Mouse (Mus musculus): Measurements from ENCODE around the gene Rec8.
A peak's percentile ranks its signal among the peaks of the same experiment; 100 is the strongest.

Rec8 gene

GRCm38 (mm10) chr14:55641291-55641690, 23.5 kb downstream of the Rec8 start:
- no peak for DNase-seq (ENCODE audit: low read depth)

GRCm38 (mm10) chr14:55642679-55643059, 24.8 kb downstream of the Rec8 start:
- DNase-seq (ENCODE audit: low read depth), result no peak

- peak; percentile 69 for DNase-seq (ENCODE audit: low read depth)
These were observed 25.4 kb downstream of the Rec8 start, which contains the start of gene Tm9sf1 for GRCm38 (mm10) chr14:55643060-55643907. TSS of gene Tm9sf1 (minus strand) at chr14:55643806.

GRCm38 (mm10) chr14:55644261-55644888, 26.5 kb downstream of the Rec8 start:
- no peak for DNase-seq (ENCODE audit: low read depth)

GRCm38 (mm10) chr14:55649884-55650283, 32.0 kb downstream of the Rec8 start, which contains the start of gene Tssk4:
TSS of gene Tssk4 (plus strand) at chr14:55650184.
- no peak for DNase-seq (ENCODE audit: low read depth)

GRCm38 (mm10) chr14:55651528-55651927, 33.7 kb downstream of the Rec8 start:
- DNase-seq (ENCODE audit: low read depth), result no peak

- DNase-seq (ENCODE audit: low read depth), result no peak
These were observed 39.1 kb downstream of the Rec8 start for GRCm38 (mm10) chr14:55656935-55657334.

- DNase-seq (ENCODE audit: low read depth), result no peak
These were observed 40.2 kb downstream of the Rec8 start for GRCm38 (mm10) chr14:55658011-55658410.

GRCm38 (mm10) chr14:55659960-55660573, 42.2 kb downstream of the Rec8 start, which contains the start of gene Mdp1:
TSS of gene Mdp1 (minus strand) at chr14:55660508.
- peak; percentile 78 for DNase-seq (ENCODE audit: low read depth)

GRCm38 (mm10) chr14:55660636-55661035, 42.8 kb downstream of the Rec8 start:
- DNase-seq (ENCODE audit: low read depth), result no peak

- DNase-seq (ENCODE audit: low read depth), result peak; percentile 19
These were observed 53.6 kb downstream of the Rec8 start for GRCm38 (mm10) chr14:55671486-55671832.

GRCm38 (mm10) chr14:55671833-55672740, 54.2 kb downstream of the Rec8 start, which contains the start of the genes Gmpr2 and Nedd8:
TSS of gene Gmpr2 (plus strand) at chr14:55671941.
TSS of gene Nedd8 (minus strand) at chr14:55672124.
- peak; percentile 94 for DNase-seq (ENCODE audit: low read depth)

GRCm38 (mm10) chr14:55672741-55673060, 54.9 kb downstream of the Rec8 start:
- no peak for DNase-seq (ENCODE audit: low read depth)

All from c-Kit-positive CD71-positive TER-119-negative erythroid progenitor cells, embryonic 14.5 days (primary cell).